Mouse (Mus musculus) lung, adult 2 months (tissue): ENCODE measurements around the gene Fam78a.

Experiments used
- CTCF ChIP-seq: fragments of 200-500 bp; IDR thresholded peaks from 2 replicates; pipeline ENCODE4 v1.5.1; 2011; ENCODE audit warnings: mild to moderate bottlenecking, low read length, control low read depth; ENCODE audit not compliant: insufficient read depth
- POLR2A ChIP-seq: fragments of 200-500 bp; IDR thresholded peaks from 2 replicates; pipeline ENCODE4 v1.6.1; 2011; ENCODE audit warnings: low read depth, mild to moderate bottlenecking, control low read depth, low read length, borderline replicate concordance; ENCODE audit errors: extremely low read depth

- TF ChIP-seq CTCF: no peak
- no peak for TF ChIP-seq POLR2A
These were observed 37.3 kb downstream of the Fam78a start for GRCm38 (mm10) chr2:32047323-32047722.
